Mouse (Mus musculus) splenic B cell, adult 2 months (primary cell): Measurements from ENCODE around the gene Col8a2.

ENCODE experiments used
- DNase-seq: peaks from one replicate; pipeline ENCODE4 v3.0.0-alpha.2; 2011; ENCODE audit warnings: low read depth, low spot score
- H3K27me3 ChIP-seq: 2 replicates; pipeline ENCODE4 v1.6.1; 2012; ENCODE audit warnings: mild to moderate bottlenecking, low read length, moderate library complexity, mixed read lengths; ENCODE audit not compliant: control insufficient read depth, poor library complexity, insufficient read depth, severe bottlenecking
- H3K36me3 ChIP-seq: 2 replicates; pipeline ENCODE4 v1.6.1; 2012; ENCODE audit warnings: mild to moderate bottlenecking, low read length, moderate library complexity, mixed read lengths; ENCODE audit not compliant: control insufficient read depth, poor library complexity, insufficient read depth, severe bottlenecking

Gene Col8a2

GRCm38 (mm10) chr4:126303877-126304276 lies 17.3 kb downstream of the Col8a2 start:
- Histone ChIP-seq H3K27me3 (no peaks in the 10 kb centered on the region; the same call in 1 of the 2 replicates), H3K36me3 (no peaks in the 10 kb centered on the region)
- DNase-seq = no peak

DNA sequence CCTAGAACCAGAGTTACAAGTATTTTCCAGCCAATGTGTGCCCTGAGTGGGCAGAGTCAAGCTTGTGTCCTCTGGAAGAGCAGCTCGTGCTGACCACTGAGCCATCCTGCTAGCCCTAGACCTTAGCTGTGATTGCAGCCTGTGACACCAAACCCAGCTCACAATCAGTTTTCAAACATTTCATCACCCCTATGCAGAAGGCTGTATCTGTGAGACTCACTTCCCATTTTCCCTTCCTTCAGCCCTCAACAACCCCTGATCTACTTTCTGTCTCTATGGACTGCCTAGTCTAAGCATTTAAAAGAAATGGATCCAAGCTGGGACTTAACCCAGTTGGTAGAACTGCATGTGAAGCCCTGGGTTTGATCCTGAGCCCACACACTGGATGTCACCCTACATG lies 18.8 kb downstream of the Col8a2 start:
- DNase-seq = no peak
- Histone ChIP-seq H3K36me3 (no peaks in the 10 kb centered on the region), H3K27me3 (no peaks in the 10 kb centered on the region; the same call in 1 of the 2 replicates)

DNA sequence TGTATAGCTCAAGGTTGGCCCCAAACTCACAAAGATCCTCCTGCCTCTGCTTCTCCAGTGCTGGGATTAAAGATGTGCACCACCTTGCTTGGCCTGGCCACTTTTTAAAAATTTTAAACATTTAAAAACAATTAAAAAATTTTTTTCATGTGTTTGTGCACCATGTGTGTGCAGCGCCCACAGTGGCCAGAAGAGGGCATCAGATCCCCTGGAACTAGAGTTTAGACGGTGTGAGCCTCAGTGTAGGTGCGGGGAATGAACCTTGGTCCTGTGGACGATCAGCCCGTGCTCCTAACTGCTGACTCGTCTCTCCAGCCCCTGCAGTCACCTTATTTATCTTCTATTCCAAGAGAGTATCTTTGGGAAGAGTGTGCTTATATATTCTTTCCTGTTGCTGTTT lies 19.5 kb downstream of the Col8a2 start:
- Histone ChIP-seq H3K36me3 (no peaks in the 10 kb centered on the region), H3K27me3 (no peaks in the 10 kb centered on the region; the same call in 1 of the 2 replicates)
- no peak for DNase-seq

DNA sequence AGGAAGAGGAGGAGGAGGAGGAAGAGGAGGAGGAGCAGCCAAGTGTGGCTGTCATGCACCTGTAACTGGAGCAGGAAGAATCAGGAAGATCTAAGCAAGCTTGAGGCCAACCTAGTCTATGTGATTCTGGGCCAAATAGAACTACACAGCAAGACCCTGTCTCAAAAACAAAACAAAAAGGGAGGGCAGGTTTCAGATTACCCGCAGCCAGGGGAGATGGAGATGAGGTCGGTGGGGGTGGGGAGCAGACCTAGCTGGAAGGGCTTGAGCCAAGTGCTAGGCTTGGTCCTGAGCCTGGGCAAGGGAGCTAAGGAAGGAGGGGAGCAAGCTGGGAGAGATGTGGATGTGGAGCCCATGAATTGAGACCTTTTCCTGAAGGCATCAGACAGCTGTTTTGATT lies 20.2 kb downstream of the Col8a2 start:
- no peaks in the 10 kb centered on the region; the same call in 1 of the 2 replicates for H3K27me3 ChIP-seq
- no peak for DNase-seq
- no peaks in the 10 kb centered on the region for H3K36me3 ChIP-seq

- H3K27me3 ChIP-seq = no peaks in the 10 kb centered on the region
- no peaks in the 10 kb centered on the region; the same call in none of the 2 replicates for H3K36me3 ChIP-seq
- DNase-seq = peak; percentile 46
Observed at GRCm38 (mm10) chr4:126309211-126309921, 22.8 kb downstream of the Col8a2 start.

GRCm38 (mm10) chr4:126309922-126310309 lies 23.3 kb downstream of the Col8a2 start:
- Histone ChIP-seq H3K36me3 (no peaks in the 10 kb centered on the region; the same call in none of the 2 replicates), H3K27me3 (no peaks in the 10 kb centered on the region)
- DNase-seq = peak; percentile 84

DNA sequence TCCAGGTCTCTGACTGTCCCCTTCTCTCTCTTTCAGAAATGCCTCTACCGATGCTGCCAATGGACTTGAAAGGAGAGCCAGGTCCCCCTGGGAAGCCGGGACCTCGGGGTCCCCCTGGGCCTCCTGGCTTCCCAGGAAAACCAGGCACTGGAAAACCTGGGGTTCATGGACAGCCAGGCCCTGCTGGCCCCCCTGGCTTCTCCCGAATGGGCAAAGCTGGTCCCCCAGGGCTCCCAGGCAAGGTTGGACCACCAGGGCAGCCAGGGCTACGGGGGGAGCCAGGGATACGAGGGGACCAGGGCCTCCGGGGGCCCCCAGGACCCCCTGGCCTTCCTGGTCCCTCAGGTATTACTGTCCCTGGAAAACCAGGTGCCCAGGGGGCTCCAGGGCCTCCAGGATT lies 23.8 kb downstream of the Col8a2 start:
- no peaks in the 10 kb centered on the region; the same call in none of the 2 replicates for H3K36me3 ChIP-seq
- no peak for DNase-seq
- H3K27me3 ChIP-seq = no peaks in the 10 kb centered on the region

DNA sequence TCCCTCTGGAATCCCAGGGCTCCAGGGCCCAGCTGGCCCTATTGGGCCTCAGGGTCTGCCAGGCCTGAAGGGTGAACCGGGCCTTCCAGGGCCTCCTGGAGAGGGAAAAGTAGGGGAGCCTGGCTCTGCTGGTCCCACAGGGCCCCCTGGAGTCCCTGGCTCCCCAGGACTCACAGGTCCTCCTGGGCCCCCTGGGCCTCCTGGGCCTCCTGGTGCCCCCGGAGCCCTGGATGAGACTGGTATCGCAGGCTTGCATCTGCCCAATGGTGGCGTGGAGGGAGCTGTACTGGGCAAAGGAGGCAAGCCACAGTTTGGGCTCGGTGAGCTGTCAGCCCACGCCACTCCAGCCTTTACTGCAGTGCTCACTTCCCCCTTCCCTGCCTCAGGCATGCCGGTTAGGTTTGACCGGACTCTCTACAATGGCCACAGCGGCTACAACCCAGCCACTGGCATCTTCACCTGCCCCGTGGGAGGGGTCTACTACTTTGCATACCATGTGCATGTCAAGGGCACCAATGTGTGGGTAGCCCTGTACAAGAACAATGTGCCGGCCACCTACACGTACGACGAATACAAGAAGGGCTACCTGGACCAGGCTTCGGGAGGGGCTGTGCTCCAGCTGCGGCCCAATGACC lies 25.1 kb downstream of the Col8a2 start:
- H3K27me3 ChIP-seq = no peaks in the 10 kb centered on the region
- no peaks in the 10 kb centered on the region; the same call in none of the 2 replicates for H3K36me3 ChIP-seq
- no peak for DNase-seq

DNA sequence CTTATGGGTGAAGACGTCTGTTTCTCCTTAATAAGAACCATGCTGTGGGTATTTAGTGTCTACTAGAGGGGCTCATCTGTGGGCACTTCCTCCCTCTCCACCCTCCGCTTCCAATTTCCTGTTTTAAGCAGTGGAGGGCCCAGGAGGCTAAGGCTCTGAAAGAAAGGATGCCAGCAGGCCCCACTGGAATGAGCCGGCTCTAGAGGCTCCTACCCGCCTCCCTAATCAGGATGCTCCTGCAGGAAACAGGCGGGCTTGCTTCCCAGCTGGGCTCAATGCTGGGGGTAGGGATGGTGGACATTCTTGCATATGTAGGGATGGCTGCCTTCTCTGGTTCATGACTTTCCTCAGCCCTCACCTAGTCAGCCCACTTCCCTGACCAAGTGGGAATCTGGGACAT lies 26.6 kb downstream of the Col8a2 start:
- no peak for DNase-seq
- no peaks in the 10 kb centered on the region; the same call in none of the 2 replicates for H3K36me3 ChIP-seq
- no peaks in the 10 kb centered on the region for H3K27me3 ChIP-seq

DNA sequence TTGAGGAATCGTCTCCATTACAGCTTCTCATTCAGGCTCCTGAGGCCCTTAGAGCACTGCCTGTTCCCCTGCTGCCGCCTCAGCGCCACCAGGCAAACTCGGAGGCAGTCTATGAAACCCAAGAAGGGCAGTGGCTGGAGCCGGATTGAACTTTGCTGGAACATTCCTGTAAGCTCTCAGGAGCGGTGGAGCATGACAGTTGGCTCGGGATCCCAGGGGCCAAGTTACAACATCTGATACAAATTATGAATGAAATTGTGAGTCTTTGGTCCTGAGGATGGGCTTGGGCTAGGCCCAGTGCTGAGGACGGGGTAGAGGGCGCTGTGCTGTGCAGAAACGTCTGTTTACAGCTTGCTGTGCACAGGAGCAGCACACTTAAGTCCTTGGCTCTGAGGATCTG lies 27.8 kb downstream of the Col8a2 start:
- no peak for DNase-seq
- no peaks in the 10 kb centered on the region; the same call in none of the 2 replicates for H3K36me3 ChIP-seq
- no peaks in the 10 kb centered on the region for H3K27me3 ChIP-seq

DNA sequence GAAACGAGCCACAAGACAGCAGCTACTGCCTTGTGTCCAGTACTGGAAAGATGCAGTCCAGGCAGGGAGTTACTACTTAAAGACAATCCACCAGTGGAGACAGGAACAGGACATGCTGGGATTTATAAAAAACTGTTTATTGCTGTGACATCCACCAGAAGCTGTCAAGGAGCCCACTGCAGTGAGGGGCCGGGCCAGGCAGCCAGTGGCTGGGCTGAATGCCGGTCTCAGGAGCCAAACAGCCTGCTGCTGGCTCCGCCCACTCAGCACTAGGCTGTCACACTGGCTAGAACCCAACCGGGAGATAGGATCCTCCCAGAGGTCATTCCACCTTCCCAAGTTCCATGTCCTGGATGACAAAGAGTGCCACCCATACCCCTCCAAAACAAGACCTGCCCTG lies 29.3 kb downstream of the Col8a2 start:
- Histone ChIP-seq H3K36me3 (no peaks in the 10 kb centered on the region; the same call in none of the 2 replicates), H3K27me3 (no peaks in the 10 kb centered on the region)
- no peak for DNase-seq

DNA sequence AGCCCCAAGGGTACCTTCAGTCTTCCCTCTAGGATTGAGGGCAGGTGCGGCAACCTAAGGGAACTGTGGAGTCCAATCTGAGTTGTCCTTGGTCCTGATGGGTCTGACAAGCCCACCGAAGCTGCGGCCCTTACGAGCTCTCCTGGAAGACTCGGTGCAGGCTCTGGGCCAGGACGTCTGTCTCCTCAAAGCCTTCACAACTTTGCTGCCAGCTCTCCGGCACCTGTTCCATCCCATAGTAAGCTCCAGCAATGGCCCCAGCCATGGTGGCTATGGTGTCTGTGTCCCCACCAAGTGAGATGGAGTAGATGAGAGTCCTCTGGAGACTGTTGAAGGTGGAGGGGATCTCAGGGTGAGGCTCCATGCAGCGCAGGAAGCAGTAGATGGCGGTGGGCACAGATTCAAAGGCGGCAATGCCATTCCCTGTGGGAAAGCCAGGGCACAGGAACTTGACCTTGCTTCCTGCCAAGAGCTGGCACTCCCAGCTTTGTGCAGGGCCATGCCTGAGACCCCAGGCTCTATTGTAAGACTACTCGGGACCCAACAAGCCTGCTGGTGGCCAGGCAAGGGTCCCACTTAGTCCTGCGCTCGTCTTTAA lies 29.9 kb downstream of the Col8a2 start:
- H3K27me3 ChIP-seq = no peaks in the 10 kb centered on the region
- no peaks in the 10 kb centered on the region; the same call in none of the 2 replicates for H3K36me3 ChIP-seq
- no peak for DNase-seq

DNA sequence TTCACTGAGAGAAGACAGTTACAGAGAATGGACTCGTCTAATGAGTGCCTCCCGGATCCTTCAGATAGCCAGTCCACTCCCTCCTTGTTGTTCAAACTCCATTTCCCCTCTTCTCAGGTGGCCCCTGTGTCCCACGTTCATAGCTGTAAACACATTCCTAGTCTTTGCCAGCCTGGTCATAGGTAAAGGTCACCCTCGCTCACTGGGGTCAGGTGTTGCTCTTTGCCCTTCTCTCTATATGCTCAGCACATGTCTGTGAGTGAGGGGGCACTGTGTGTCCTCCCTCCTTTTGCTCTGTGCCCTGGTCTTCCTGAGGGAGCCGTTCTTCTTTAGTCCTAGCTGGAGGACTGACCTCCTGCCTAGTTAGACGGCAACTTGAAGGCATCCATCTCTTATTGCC lies 33.2 kb downstream of the Col8a2 start:
- Histone ChIP-seq H3K36me3 (no peaks in the 10 kb centered on the region), H3K27me3 (no peaks in the 10 kb centered on the region)
- no peak for DNase-seq

DNA sequence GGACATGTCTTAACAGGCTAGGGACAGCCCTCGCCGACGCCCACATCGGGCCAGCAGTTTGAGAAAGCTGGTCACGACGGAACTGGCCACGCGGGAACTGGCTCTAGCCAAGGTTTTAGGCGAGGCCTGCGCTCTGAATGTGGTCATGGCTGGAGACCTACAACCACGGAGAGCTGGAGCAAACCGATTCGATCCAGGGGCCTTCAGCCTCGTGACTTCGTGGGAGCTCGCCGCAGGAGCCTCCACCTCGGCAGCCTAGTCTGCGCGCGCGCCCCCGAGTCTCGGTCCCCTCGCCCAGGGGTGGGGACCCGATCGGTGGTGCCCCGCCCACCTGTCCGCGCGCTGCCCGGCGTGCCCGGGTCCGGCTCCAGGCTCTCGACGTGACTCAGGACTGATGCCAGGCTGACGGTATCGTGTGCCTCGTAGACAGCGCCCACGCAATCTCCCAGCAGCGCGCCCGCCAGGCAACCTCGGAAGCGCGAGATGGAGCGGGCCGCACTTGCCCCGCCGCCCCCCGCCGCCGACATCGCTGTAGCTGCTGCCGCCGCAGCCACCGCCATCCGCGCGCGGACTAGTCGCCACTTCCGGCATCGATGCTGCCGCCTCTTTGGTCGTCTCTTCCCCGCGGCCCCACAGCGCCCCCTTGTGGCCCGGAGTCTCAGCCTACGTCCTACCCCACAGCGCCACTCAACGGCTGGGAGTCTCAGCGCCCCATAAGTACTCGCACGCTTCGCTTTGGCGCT lies 34.7 kb downstream of the Col8a2 start, which contains the start of gene Adprhl2:
Gene Adprhl2 (minus strand): TSS at position 593 of the 743 bp plus-strand sequence.
- no peaks in the 10 kb centered on the region for H3K36me3 ChIP-seq
- peak; percentile 98 for DNase-seq
- no peaks in the 10 kb centered on the region for H3K27me3 ChIP-seq
